Mouse (Mus musculus) intestine, embryonic 16.5 days (tissue): ENCODE data around the gene Tgfbr3l. TPM values are rescaled to one million over a fixed set of nuclear protein-coding genes. Genes with fewer than 3 reads are reported as not detected.

Source experiments
- ATAC-seq: fragments of 200-750 bp; cut with Nextera tagmentation; 2 replicates; pipeline ENCODE4 v1.8.0; 2017; ENCODE audit warnings: moderate TSS enrichment, moderate library complexity
- H3K27ac ChIP-seq: fragments of 300-500 bp; sonication (generic); 2 replicates; pipeline ENCODE4 v1.5.1; 2014; ENCODE audit warnings: mild to moderate bottlenecking, low read length
- H3K27me3 ChIP-seq: fragments of 300-500 bp; sonication (generic); replicated peaks from 2 replicates; pipeline ENCODE4 v1.6.1; 2014; ENCODE audit warnings: low read length, control low read depth, mixed read lengths; ENCODE audit not compliant: control insufficient read depth, insufficient read depth
- H3K36me3 ChIP-seq: fragments of 300-500 bp; sonication (generic); 2 replicates; pipeline ENCODE4 v1.6.1; 2014; ENCODE audit warnings: low read length, control low read depth; ENCODE audit not compliant: control insufficient read depth, insufficient read depth
- H3K4me1 ChIP-seq: fragments of 300-500 bp; sonication (generic); 2 replicates; pipeline ENCODE4 v1.6.1; 2014; ENCODE audit warnings: low read length, control low read depth, mixed read lengths; ENCODE audit not compliant: control insufficient read depth, insufficient read depth
- H3K4me2 ChIP-seq: fragments of 300-500 bp; sonication (generic); 2 replicates; pipeline ENCODE4 v1.6.1; 2014; ENCODE audit warnings: low read depth, low read length, control low read depth
- H3K4me3 ChIP-seq: fragments of 300-500 bp; sonication (generic); 2 replicates; pipeline ENCODE4 v1.5.1; 2014; ENCODE audit warnings: mild to moderate bottlenecking, low read length
- H3K9ac ChIP-seq: fragments of 300-500 bp; sonication (generic); 2 replicates; pipeline ENCODE4 v1.6.1; 2014; ENCODE audit warnings: low read depth, low read length
- H3K9me3 ChIP-seq: fragments of 300-500 bp; sonication (generic); 2 replicates; pipeline ENCODE4 v1.6.1; 2016; ENCODE audit warnings: low read length, control low read depth; ENCODE audit not compliant: control insufficient read depth
- WGBS: fragments of 180-500 bp; shearing (Covaris S2); extraction: QIAGEN DNeasy Blood & Tissue Kit; methylation state at CpG from one replicate; pipeline ENCODE4 v1.1.7; 2014; 5-methylcytosine and 5-hydroxymethylcytosine counted together
- polyA plus RNA-seq: library from polyadenylated mRNA; unstranded; fragments of >200 nt; fragmentation: Nextera tagmentation; extraction: Ambion mirVana; gene quantifications from 2 replicates; pipeline ENCODE4 v1.2.1, GENCODE M21; 2015

The Tgfbr3l gene
- polyA plus RNA-seq: 2.4 and 2.9 TPM in 2 replicates

DNA sequence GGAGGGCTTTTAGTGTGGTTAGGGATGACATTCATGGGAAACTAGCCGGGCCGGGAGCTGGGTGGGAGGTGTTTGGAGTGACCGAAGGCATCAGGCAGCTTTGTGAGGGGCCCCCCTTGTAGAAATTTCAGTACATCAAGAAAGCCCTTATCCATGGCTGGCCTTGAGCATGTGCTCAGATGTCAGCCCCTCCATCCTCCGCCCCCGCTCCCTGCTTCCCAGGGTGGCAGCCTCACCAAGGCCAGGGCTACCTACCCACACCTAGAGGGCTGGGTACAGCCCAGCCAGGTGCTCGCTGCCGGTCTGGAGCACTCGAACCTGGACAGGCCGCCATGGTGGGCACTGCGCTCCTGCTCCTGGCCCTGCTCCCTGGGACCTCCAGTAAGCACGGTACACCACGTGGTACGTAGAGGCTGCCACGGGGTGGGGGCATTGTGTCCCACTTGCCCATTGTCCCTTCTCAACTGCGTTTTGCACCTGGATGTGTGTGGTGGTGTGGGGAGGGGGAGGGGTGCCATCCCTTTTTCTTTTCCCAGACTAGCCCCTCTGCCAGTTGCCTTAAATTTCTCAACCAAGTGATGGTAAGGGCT is at the start of gene Tgfbr3l:
TSS of gene Tgfbr3l (plus strand) at position 264 of the 590 bp plus-strand sequence.
- Histone ChIP-seq H3K4me3 (no peak within 1 kb of the TSS), H3K36me3 (peaks cover 24% of the 10 kb centered on the region), H3K27me3 (no peaks in the 10 kb centered on the region), H3K27ac (no peak within 1 kb of the TSS; the same call in 1 of the 2 replicates), H3K9me3 (no peaks in the 10 kb centered on the region), H3K9ac (peak within 1 kb of the TSS; percentile 25; the same call in 1 of the 2 replicates), H3K4me2 (no peak within 1 kb of the TSS), H3K4me1 (peaks cover 12% of the 10 kb centered on the region)
- ATAC-seq: no peak
- 75% methylated on average over 15 of the region's 15 CpGs for WGBS

DNA sequence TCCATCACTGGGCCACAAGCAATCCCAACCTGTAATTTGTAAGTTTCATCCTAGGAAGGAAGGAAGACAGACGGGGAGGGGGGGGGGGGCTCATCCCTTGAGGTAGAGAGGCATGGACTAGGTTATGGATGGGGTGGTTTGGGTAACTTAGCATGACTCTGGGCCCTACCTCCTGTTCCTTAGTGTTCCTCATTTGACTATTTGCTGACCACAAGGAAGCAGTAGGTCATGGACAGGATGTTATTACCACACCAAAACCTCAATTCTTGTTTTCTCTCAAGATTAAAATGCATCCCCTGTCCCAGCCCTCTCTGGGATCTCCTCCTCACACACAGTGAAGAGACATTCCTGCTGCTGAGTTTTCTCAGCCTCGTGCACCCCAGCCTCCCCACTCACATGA is 46.7 kb upstream of the Tgfbr3l start:
- H3K4me2 ChIP-seq: no peak overlapping the region
- 53% methylated on average over 2 of the region's 2 CpGs for WGBS
- no peak overlapping the region for H3K4me3 ChIP-seq
- ATAC-seq: no peak
- no peak overlapping the region for H3K27ac ChIP-seq
- no peaks in the 10 kb centered on the region for H3K9me3 ChIP-seq
- H3K36me3 ChIP-seq: no peaks in the 10 kb centered on the region
- H3K4me1 ChIP-seq: peaks cover 9% of the 10 kb centered on the region
- no peak overlapping the region for H3K9ac ChIP-seq
- H3K27me3 ChIP-seq: peaks cover 7% of the 10 kb centered on the region

- peak overlapping the region; percentile 58 for H3K9ac ChIP-seq
- peak overlapping the region; percentile 23 for H3K4me3 ChIP-seq
- 38% methylated on average over 38 of the region's 38 CpGs for WGBS
- peaks cover 3% of the 10 kb centered on the region; the same call in 1 of the 2 replicates for H3K9me3 ChIP-seq
- ATAC-seq: peak; percentile 48
- no peaks in the 10 kb centered on the region for H3K36me3 ChIP-seq
- H3K27me3 ChIP-seq: peaks cover 7% of the 10 kb centered on the region
- peak overlapping the region; percentile 45 for H3K4me2 ChIP-seq
- H3K27ac ChIP-seq: no peak overlapping the region
- peaks cover 24% of the 10 kb centered on the region for H3K4me1 ChIP-seq
Observed at GRCm38 (mm10) chr8:4205246-4206123, 42.5 kb upstream of the Tgfbr3l start.

- 23% methylated on average over 44 of the region's 44 CpGs for WGBS
- H3K27ac ChIP-seq: peak overlapping the region; percentile 82
- H3K9ac ChIP-seq: peak overlapping the region; percentile 58
- H3K4me3 ChIP-seq: peak overlapping the region; percentile 23
- H3K36me3 ChIP-seq: no peaks in the 10 kb centered on the region
- H3K27me3 ChIP-seq: peaks cover 7% of the 10 kb centered on the region
- peaks cover 28% of the 10 kb centered on the region for H3K4me1 ChIP-seq
- peaks cover 3% of the 10 kb centered on the region; the same call in 1 of the 2 replicates for H3K9me3 ChIP-seq
- peak; percentile 69 for ATAC-seq
- H3K4me2 ChIP-seq: peak overlapping the region; percentile 45
Observed at GRCm38 (mm10) chr8:4206182-4207015, 41.6 kb upstream of the Tgfbr3l start.

- H3K9me3 ChIP-seq: peaks cover 3% of the 10 kb centered on the region; the same call in 1 of the 2 replicates
- peak; percentile 64 for ATAC-seq
- peak overlapping the region; percentile 23; the same call in 1 of the 2 replicates for H3K4me3 ChIP-seq
- no peaks in the 10 kb centered on the region for H3K36me3 ChIP-seq
- H3K27me3 ChIP-seq: peaks cover 7% of the 10 kb centered on the region
- WGBS: 52% methylated on average over 2 of the region's 2 CpGs
- H3K4me1 ChIP-seq: peaks cover 28% of the 10 kb centered on the region
- H3K9ac ChIP-seq: peak overlapping the region; percentile 58
- peak overlapping the region; percentile 82 for H3K27ac ChIP-seq
- H3K4me2 ChIP-seq: peak overlapping the region; percentile 45
Observed at GRCm38 (mm10) chr8:4207016-4207350, 41.0 kb upstream of the Tgfbr3l start.

DNA sequence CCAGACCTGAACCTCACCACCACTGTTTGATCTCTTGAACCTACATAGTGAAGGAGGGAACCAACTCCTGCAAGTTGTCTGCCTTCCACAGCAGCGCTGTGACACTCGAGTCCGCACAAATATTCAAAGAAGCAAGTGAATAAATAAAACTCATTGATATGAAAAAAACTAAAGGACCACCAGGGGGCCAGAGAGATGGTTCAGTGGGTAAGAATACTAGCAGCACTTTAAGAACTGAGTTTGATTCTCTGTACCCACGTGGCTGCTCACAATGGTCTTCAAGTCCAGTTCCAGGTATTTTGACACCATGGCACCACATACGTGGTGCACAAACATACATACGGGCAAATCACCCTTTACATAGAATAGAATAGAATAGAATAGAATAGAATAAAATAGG is 36.9 kb upstream of the Tgfbr3l start:
- no peak for ATAC-seq
- H3K4me2 ChIP-seq: no peak overlapping the region
- H3K4me3 ChIP-seq: no peak overlapping the region
- H3K27ac ChIP-seq: no peak overlapping the region
- peaks cover 50% of the 10 kb centered on the region for H3K4me1 ChIP-seq
- no peaks in the 10 kb centered on the region for H3K36me3 ChIP-seq
- no peak overlapping the region for H3K9ac ChIP-seq
- H3K27me3 ChIP-seq: peaks cover 5% of the 10 kb centered on the region; the same call in 1 of the 2 replicates
- WGBS: 79% methylated on average over 6 of the region's 6 CpGs
- H3K9me3 ChIP-seq: peaks cover 3% of the 10 kb centered on the region; the same call in 1 of the 2 replicates

GRCm38 (mm10) chr8:4212809-4213209 is 35.2 kb upstream of the Tgfbr3l start:
- peaks cover 3% of the 10 kb centered on the region; the same call in 1 of the 2 replicates for H3K9me3 ChIP-seq
- H3K4me3 ChIP-seq: peak overlapping the region; percentile 58
- H3K4me2 ChIP-seq: peak overlapping the region; percentile 98
- peaks cover 10% of the 10 kb centered on the region; the same call in 1 of the 2 replicates for H3K27me3 ChIP-seq
- no peaks in the 10 kb centered on the region for H3K36me3 ChIP-seq
- H3K9ac ChIP-seq: peak overlapping the region; percentile 72
- peak overlapping the region; percentile 83 for H3K27ac ChIP-seq
- peak; percentile 14 for ATAC-seq
- under 1% methylated on average over 25 of the region's 25 CpGs for WGBS
- H3K4me1 ChIP-seq: peaks cover 42% of the 10 kb centered on the region

DNA sequence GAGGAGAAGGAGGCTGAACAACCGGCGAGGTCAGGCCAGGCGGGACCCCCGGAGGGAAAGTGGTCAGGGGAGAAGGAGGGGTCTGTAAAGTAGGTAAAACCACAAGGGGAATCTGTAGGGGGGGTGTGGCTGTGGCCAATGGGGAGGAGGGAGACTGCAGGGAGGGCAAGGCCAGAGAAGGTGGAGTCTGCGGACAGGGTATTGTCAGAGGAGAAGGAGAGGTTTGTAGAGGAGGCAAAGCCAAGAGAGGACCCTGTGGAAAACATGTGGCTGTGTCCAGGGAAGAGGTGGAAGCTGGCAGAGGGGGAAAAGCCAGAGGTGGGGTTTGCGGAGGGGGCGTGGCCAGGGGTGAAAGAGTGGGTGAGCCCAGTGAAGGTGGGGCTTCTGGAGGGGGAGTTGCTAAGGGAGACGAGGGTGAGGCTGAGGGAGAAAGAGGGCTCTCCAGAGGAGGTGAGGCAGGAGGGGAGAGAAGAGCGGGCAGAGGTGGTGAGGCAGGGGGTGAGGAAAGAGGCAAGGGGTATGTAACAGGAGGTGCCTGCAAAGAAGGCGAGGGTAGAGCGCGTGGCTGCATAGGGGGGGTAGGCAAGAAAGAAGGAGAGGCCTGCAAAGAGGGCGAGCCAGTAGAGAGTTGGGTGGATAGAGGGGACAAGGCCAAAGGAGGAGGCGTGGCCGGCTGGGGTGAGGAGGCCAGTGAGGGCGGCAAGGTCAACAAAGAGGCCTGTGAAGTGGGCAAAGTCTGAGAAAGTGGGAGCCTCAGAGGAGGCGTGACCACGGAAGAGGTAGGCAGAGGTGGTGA is 34.6 kb upstream of the Tgfbr3l start:
- H3K27ac ChIP-seq: peak overlapping the region; percentile 83
- H3K36me3 ChIP-seq: no peaks in the 10 kb centered on the region
- peak overlapping the region; percentile 98 for H3K4me2 ChIP-seq
- H3K4me3 ChIP-seq: peak overlapping the region; percentile 58
- WGBS: 5% methylated on average over 18 of the region's 18 CpGs
- peaks cover 11% of the 10 kb centered on the region; the same call in 1 of the 2 replicates for H3K27me3 ChIP-seq
- peaks cover 42% of the 10 kb centered on the region for H3K4me1 ChIP-seq
- peak overlapping the region; percentile 72 for H3K9ac ChIP-seq
- peak; percentile 74 for ATAC-seq
- peaks cover 3% of the 10 kb centered on the region; the same call in 1 of the 2 replicates for H3K9me3 ChIP-seq
